Mouse (Mus musculus) olfactory bulb, adult 2 months (tissue): Measurements from ENCODE around the gene Tnpo2. TPM values are rescaled to one million over a fixed set of nuclear protein-coding genes. Genes with fewer than 3 reads are reported as not detected.

Source experiments
- H3K27ac ChIP-seq: fragments of 200-500 bp; 2 replicates; pipeline ENCODE4 v1.5.1; 2012; ENCODE audit warnings: low read depth, low read length; ENCODE audit not compliant: insufficient read depth
- H3K4me1 ChIP-seq: fragments of 200-500 bp; 2 replicates; pipeline ENCODE4 v1.6.1; 2012; ENCODE audit warnings: low read length; ENCODE audit not compliant: control insufficient read depth, insufficient read depth
- H3K4me3 ChIP-seq: fragments of 200-500 bp; 2 replicates; pipeline ENCODE4 v1.5.1; 2012; ENCODE audit warnings: mild to moderate bottlenecking, low read depth, low read length, moderate library complexity; ENCODE audit not compliant: insufficient read depth
- CTCF ChIP-seq: fragments of 200-500 bp; IDR thresholded peaks from 2 replicates; pipeline ENCODE4 v1.5.1; 2012; ENCODE audit warnings: low read depth, mild to moderate bottlenecking, low read length, moderate library complexity; ENCODE audit not compliant: insufficient read depth
- POLR2A ChIP-seq: fragments of 200-500 bp; IDR thresholded peaks from 2 replicates; pipeline ENCODE4 v1.6.1; 2012; ENCODE audit warnings: mild to moderate bottlenecking, low read depth, low read length, moderate library complexity; ENCODE audit not compliant: insufficient read depth
- WGBS: fragments of 180-500 bp; shearing (Covaris S2); methylation state at CpG from one replicate; pipeline ENCODE4 v1.1.7; 2018; 5-methylcytosine and 5-hydroxymethylcytosine counted together
- polyA plus RNA-seq: library from polyadenylated mRNA; stranded (reverse); fragments of >200 nt; gene quantifications from 2 replicates; pipeline ENCODE4 v1.2.4, GENCODE M21; 2012; ENCODE audit warnings: low replicate concordance; ENCODE audit not compliant: missing spikeins, insufficient read depth, insufficient read length

Gene Tnpo2
- not detected in 2 replicates for polyA plus RNA-seq

DNA sequence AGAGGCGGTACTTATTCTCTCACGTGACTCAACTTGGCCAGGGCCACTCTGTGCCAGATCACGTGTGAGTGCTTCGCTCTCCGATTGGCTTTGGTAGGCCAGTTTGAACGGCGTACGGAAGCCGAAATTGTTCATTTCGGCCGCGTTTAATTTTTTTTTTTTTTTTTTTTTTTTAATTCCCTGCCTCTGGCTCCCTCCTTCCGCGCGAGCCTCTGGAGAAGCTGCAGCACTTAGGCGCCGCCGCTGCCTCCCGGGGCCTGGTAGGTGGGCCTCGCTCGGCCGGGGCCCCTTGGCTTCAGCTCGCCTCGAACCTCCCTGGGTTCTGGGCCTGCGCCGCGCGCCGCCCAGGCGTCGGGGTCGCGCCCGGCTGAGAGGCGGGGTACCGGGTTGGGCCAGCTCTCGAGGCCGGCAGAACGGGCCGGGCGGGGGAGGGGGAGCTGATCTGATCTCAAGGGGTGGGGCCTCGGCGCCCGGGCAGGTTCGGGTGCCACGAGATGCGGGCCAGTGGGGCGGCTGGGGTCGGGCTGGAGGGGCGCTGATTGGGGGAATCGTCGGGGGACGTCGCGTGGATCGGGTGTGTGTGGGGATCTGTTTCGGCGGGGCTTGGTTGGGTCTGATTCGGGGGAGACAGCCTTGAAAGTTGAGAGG, at the start of gene Tnpo2:
Tnpo2 (plus strand) TSS at position 198 of the 648 bp plus-strand sequence.
- TF ChIP-seq CTCF (no peak), POLR2A (peak; percentile 19; the same call in 1 of the 2 replicates)
- H3K4me3 ChIP-seq = peak within 1 kb of the TSS; percentile 99
- H3K27ac ChIP-seq = peak within 1 kb of the TSS; percentile 98
- under 1% methylated on average over 59 of the region's 59 CpGs for WGBS
- H3K4me1 ChIP-seq = peaks cover 8% of the 10 kb centered on the region

- H3K4me1 ChIP-seq = peaks cover 25% of the 10 kb centered on the region
- no peak overlapping the region for H3K27ac ChIP-seq
- 87% methylated on average over 5 of the region's 5 CpGs for WGBS
- TF ChIP-seq CTCF = no peak
- no peak for TF ChIP-seq POLR2A
- no peak overlapping the region for H3K4me3 ChIP-seq
Observed at GRCm38 (mm10) chr8:84987388-84987787, 49.3 kb upstream of the Tnpo2 start.

GRCm38 (mm10) chr8:84987903-84988302, 48.8 kb upstream of the Tnpo2 start:
- TF ChIP-seq CTCF = no peak
- TF ChIP-seq POLR2A = no peak
- H3K4me3 ChIP-seq = no peak overlapping the region
- H3K27ac ChIP-seq = no peak overlapping the region
- H3K4me1 ChIP-seq = peaks cover 25% of the 10 kb centered on the region
- WGBS = 80% methylated on average over 2 of the region's 2 CpGs

GRCm38 (mm10) chr8:84989311-84989731, 47.4 kb upstream of the Tnpo2 start:
- TF ChIP-seq POLR2A = no peak
- TF ChIP-seq CTCF = no peak
- 8% methylated on average over 15 of the region's 15 CpGs for WGBS
- no peak overlapping the region for H3K4me3 ChIP-seq
- no peak overlapping the region for H3K27ac ChIP-seq
- peaks cover 25% of the 10 kb centered on the region for H3K4me1 ChIP-seq

GRCm38 (mm10) chr8:84989810-84990209, 46.9 kb upstream of the Tnpo2 start:
- Histone ChIP-seq H3K4me1 (peaks cover 22% of the 10 kb centered on the region), H3K27ac (peak overlapping the region; percentile 53), H3K4me3 (peak overlapping the region; percentile 43)
- peak; percentile 91 for TF ChIP-seq CTCF
- TF ChIP-seq POLR2A = no peak
- WGBS = 0% methylated on average over 15 of the region's 15 CpGs

- peak within 1 kb of the TSS; percentile 53 for H3K27ac ChIP-seq
- WGBS = under 1% methylated on average over 28 of the region's 28 CpGs
- H3K4me1 ChIP-seq = peaks cover 17% of the 10 kb centered on the region
- H3K4me3 ChIP-seq = peak within 1 kb of the TSS; percentile 66
- TF ChIP-seq CTCF = no peak; the same call in 1 of the 2 replicates
- peak; percentile 71; the same call in 1 of the 2 replicates for TF ChIP-seq POLR2A
Observed at GRCm38 (mm10) chr8:84990349-84990748, 46.4 kb upstream of the Tnpo2 start, which contains the start of gene Hook2. Gene Hook2, plus strand, starts transcription at chr8:84990603.

GRCm38 (mm10) chr8:84990836-84991235, 45.9 kb upstream of the Tnpo2 start:
- H3K27ac ChIP-seq = no peak overlapping the region
- no peak for TF ChIP-seq CTCF
- no peak for TF ChIP-seq POLR2A
- H3K4me3 ChIP-seq = peak overlapping the region; percentile 66
- H3K4me1 ChIP-seq = peaks cover 16% of the 10 kb centered on the region
- WGBS = 2% methylated on average over 15 of the region's 15 CpGs

DNA sequence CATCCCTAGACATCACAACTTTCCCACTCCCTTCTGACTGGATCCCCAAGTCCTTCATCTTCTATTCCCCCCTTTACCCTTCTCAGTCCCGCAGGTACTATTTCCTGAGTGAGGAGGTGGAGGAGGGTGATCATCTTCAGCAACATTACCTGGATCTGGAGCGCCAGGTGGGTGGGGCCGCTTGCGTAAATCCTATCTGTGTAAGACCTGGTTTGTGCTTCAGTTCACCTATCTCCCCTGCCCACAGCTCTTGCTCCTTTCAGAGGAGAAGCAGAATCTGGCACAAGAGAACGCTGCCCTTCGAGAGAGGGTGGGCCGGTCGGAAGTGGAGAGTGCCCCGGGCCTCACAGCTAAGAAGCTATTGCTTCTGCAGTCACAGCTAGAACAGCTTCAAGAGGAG, 42.3 kb upstream of the Tnpo2 start:
- Histone ChIP-seq H3K27ac (no peak overlapping the region), H3K4me3 (no peak overlapping the region), H3K4me1 (peaks cover 18% of the 10 kb centered on the region)
- WGBS = 96% methylated on average over 9 of the region's 9 CpGs
- TF ChIP-seq CTCF (no peak), POLR2A (no peak)

- WGBS = 24% methylated on average over 25 of the region's 25 CpGs
- Histone ChIP-seq H3K4me3 (no peak overlapping the region), H3K27ac (no peak overlapping the region), H3K4me1 (peaks cover 16% of the 10 kb centered on the region)
- TF ChIP-seq CTCF (no peak), POLR2A (no peak)
Observed at GRCm38 (mm10) chr8:84995680-84996079, 41.0 kb upstream of the Tnpo2 start.

GRCm38 (mm10) chr8:84996978-84997377, 39.7 kb upstream of the Tnpo2 start:
- Histone ChIP-seq H3K4me1 (peaks cover 10% of the 10 kb centered on the region), H3K4me3 (no peak overlapping the region), H3K27ac (no peak overlapping the region)
- 89% methylated on average over 5 of the region's 5 CpGs for WGBS
- TF ChIP-seq POLR2A = no peak
